11 mouse cellular contexts compared by ENCODE assay signal in the genomic region with DNA sequence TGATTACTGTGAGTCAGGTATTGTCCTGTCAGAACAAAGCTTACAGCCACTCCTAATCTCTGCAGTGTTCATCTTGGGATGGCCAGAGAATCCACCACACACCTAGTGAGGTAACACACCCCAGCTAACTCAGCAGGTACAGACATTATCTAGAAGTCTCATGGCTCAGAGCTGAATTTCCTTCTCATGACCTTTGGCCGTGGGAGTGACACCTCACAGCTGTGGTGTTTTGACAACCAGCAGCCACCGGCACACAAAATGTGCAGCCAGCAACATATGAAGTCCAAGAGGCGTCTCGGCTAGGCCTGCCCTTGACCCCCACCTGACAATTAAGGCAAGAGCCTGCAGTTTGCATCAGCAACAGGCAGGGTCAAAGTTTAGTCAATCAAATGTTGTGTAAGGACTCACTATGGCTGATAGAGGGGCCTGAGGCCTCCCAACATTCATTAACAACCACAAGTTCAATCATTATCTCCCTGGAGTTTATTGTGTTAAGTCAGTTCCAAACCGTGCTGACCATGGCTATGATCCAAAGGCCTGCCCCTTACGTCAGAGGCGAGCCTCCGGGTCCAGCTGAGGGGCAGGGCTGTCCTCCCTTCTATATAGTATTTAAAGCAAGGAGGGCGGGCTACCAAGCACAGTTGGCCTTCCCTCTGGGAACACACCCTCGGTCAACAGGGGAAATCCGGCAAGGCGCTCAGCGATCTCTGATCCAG. TPM values are rescaled to one million over a fixed set of nuclear protein-coding genes. Genes with fewer than 3 reads are reported as not detected.
DNase-seq lines count a peak whose midpoint lies in the region; ATAC-seq and TF ChIP-seq lines count a peak whose summit lies in the region.
"Had no signal": no experiment of that assay in that cellular context is flagged by ENCODE, and none has a peak within 500 bp of the region (broad histone marks: within the 10 kb centered on the region; RNA-seq: fewer than 3 reads in every experiment).

TSS of gene Pck1 (plus strand) at position 613 of the 716 bp plus-strand sequence.

- no peak for TF ChIP-seq EP300 in liver, embryonic 14.5 days (IDR thresholded peaks at IDR 0.05; ENCODE audit: low read depth)

- no peak within 1 kb of the TSS for H3K4me3 ChIP-seq in kidney, embryonic 14.5 days (ENCODE audit: low read length)
- no peak within 1 kb of the TSS for H3K4me3 ChIP-seq in liver, embryonic 14.5 days (ENCODE audit: insufficient read depth in 1 of 2, low read depth in 2 of 2, low read length in 2 of 2)
- H3K4me3 ChIP-seq in midbrain, postnatal 0 days (ENCODE audit: low read depth, low read length), result no peak within 1 kb of the TSS
- H3K4me3 ChIP-seq: neural tube, embryonic 15.5 days had no signal

- peak; percentile 64 for ATAC-seq in kidney, embryonic 14.5 days (ENCODE audit: low FRiP score, low TSS enrichment)
- peak; percentile 69 for ATAC-seq in liver, embryonic 14.5 days (ENCODE audit: insufficient read depth)
- no peak for ATAC-seq in midbrain, postnatal 0 days (ENCODE audit: low FRiP score)
- ATAC-seq in frontal cortex, adult (ENCODE audit: low TSS enrichment), result no peak
- ATAC-seq: inflammation-experienced regulatory T-cells, adult 6 months had no signal

- no peak for TF ChIP-seq CTCF in liver, embryonic 14.5 days (IDR thresholded peaks at IDR 0.05; ENCODE audit: low read depth)
- TF ChIP-seq CTCF in midbrain, postnatal 0 days (IDR thresholded peaks at IDR 0.05), result no peak

- H3K36me3 ChIP-seq in kidney, embryonic 14.5 days (ENCODE audit: control insufficient read depth, insufficient read depth, low read length), result no peaks in the 10 kb centered on the region
- H3K36me3 ChIP-seq in liver, embryonic 14.5 days (replicated peaks; ENCODE audit: control insufficient read depth, insufficient read depth, low read depth), result no peaks in the 10 kb centered on the region
- no peaks in the 10 kb centered on the region for H3K36me3 ChIP-seq in midbrain, postnatal 0 days (ENCODE audit: insufficient read depth, low read length)
- H3K36me3 ChIP-seq: neural tube, embryonic 15.5 days had no signal

- H3K9ac ChIP-seq in kidney, embryonic 14.5 days (ENCODE audit: low read depth, low read length), result no peak within 1 kb of the TSS
- H3K9ac ChIP-seq in liver, embryonic 14.5 days (replicated peaks), result no peak within 1 kb of the TSS
- H3K9ac ChIP-seq in midbrain, postnatal 0 days (replicated peaks; ENCODE audit: low read length, poor library complexity, severe bottlenecking), result no peak within 1 kb of the TSS
- H3K9ac ChIP-seq: neural tube, embryonic 15.5 days had no signal

- H3K4me2 ChIP-seq in kidney, embryonic 14.5 days (replicated peaks; ENCODE audit: low read depth, low read length), result no peak within 1 kb of the TSS
- H3K4me2 ChIP-seq in liver, embryonic 14.5 days (ENCODE audit: low read depth), result no peak within 1 kb of the TSS
- no peak within 1 kb of the TSS for H3K4me2 ChIP-seq in midbrain, postnatal 0 days (ENCODE audit: low read depth, low read length, poor library complexity, severe bottlenecking)
- H3K4me2 ChIP-seq: midbrain, embryonic 11.5 days; neural tube, embryonic 15.5 days had no signal

- no peak within 1 kb of the TSS for H3K27ac ChIP-seq in kidney, embryonic 14.5 days (ENCODE audit: low read depth, low read length)
- H3K27ac ChIP-seq in liver, embryonic 14.5 days, result no peak within 1 kb of the TSS
- H3K27ac ChIP-seq in midbrain, postnatal 0 days (ENCODE audit: low read depth, low read length), result no peak within 1 kb of the TSS
- H3K27ac ChIP-seq: neural tube, embryonic 15.5 days had no signal

- peaks cover 16% of the 10 kb centered on the region for H3K4me1 ChIP-seq in kidney, embryonic 14.5 days (ENCODE audit: control insufficient read depth, insufficient read depth, low read length)
- H3K4me1 ChIP-seq in liver, embryonic 14.5 days (replicated peaks; ENCODE audit: control insufficient read depth in 2 of 2, insufficient read depth in 2 of 2, low read length in 1 of 2), result peaks cover 0 to 2% of the 10 kb centered on the region in 2 experiments; a peak in 1 of 4 replicates
- no peaks in the 10 kb centered on the region for H3K4me1 ChIP-seq in midbrain, postnatal 0 days (ENCODE audit: insufficient read depth, low read length)
- H3K4me1 ChIP-seq: neural tube, embryonic 15.5 days had no signal

- no peaks in the 10 kb centered on the region for H3K9me3 ChIP-seq in kidney, embryonic 14.5 days (ENCODE audit: control insufficient read depth, low read length)
- no peaks in the 10 kb centered on the region for H3K9me3 ChIP-seq in liver, embryonic 14.5 days (ENCODE audit: control insufficient read depth, low read length)
- H3K9me3 ChIP-seq in midbrain, postnatal 0 days (ENCODE audit: low read length), result no peaks in the 10 kb centered on the region
- H3K9me3 ChIP-seq: neural tube, embryonic 15.5 days had no signal

- intact Hi-C loops in heart, postnatal 36 days (cut with DNase I), result no loop called here

- no peaks in the 10 kb centered on the region for H3K27me3 ChIP-seq in kidney, embryonic 14.5 days (ENCODE audit: control insufficient read depth, insufficient read depth, low read length)
- H3K27me3 ChIP-seq in liver, embryonic 14.5 days (ENCODE audit: control insufficient read depth, insufficient read depth, low read length), result no peaks in the 10 kb centered on the region
- H3K27me3 ChIP-seq in midbrain, postnatal 0 days (ENCODE audit: insufficient read depth, low read length), result no peaks in the 10 kb centered on the region
- H3K27me3 ChIP-seq: neural tube, embryonic 15.5 days had no signal

- WGBS in kidney, embryonic 14.5 days, result 44% methylated on average over 13 of the region's 13 CpGs
- WGBS in liver, embryonic 14.5 days (ENCODE audit: insufficient replicate concordance), result 69% methylated on average over 13 of the region's 13 CpGs
- WGBS in midbrain, postnatal 0 days, result 88% methylated on average over 13 of the region's 13 CpGs

- peak in 1 of 2 experiments; percentile 22 for DNase-seq in heart, adult 18-20 months
- no peak for DNase-seq in heart, postnatal 36 days
- DNase-seq in adrenal gland, postnatal 25 days, result peak; percentile 32
- no peak for DNase-seq in liver, embryonic 14.5 days (ENCODE audit: low read depth in 3 of 3, low spot score in 3 of 3)
- DNase-seq in midbrain, postnatal 0 days (ENCODE audit: low spot score), result no peak
- no peak for DNase-seq in layer of hippocampus, adult 18-20 months (ENCODE audit: low spot score in 2 of 2)

RNA-seq across cellular contexts. Expression of gene Pck1, which starts in this region (rescaled TPM):
- total RNA-seq in heart, adult 18-20 months (2021), result 100 to 1,000 TPM in 1 of 2 experiments, 10 to 100 TPM in 1; 12.3 to 112 TPM
- 10 to 100 TPM in 1 of 2 experiments, 1 to 10 TPM in 1; 3.3 to 26.2 TPM for total RNA-seq in heart, postnatal 36 days (2021)
- 420 and 690 TPM in 2 replicates for total RNA-seq in adrenal gland, postnatal 25 days (2021)
- 0.60 and 3.0 TPM in 2 replicates for polyA plus RNA-seq in kidney, embryonic 14.5 days (2014; fragmentation: Nextera tagmentation; extraction: Ambion mirVana)
- polyA plus RNA-seq in liver, embryonic 14.5 days (2012; rRNA removed), result 0.15 and 0.16 TPM in 2 replicates
- polyA plus RNA-seq in liver, embryonic 14.5 days (2014; fragmentation: Nextera tagmentation; extraction: Ambion mirVana), result 0.13 and 0.18 TPM in 2 replicates
- total RNA-seq in midbrain, postnatal 0 days (2014; rRNA removed), result not detected in 2 replicates
- polyA plus RNA-seq in midbrain, postnatal 0 days (2015; fragmentation: Nextera tagmentation; extraction: Ambion mirVana), result 0.07 TPM in 1 of 2 replicates, not detected in the other
- total RNA-seq in layer of hippocampus, adult 18-20 months (2021), result not detected
- polyA plus RNA-seq: inflammation-experienced regulatory T-cells, adult 6 months; midbrain, embryonic 11.5 days; neural tube, embryonic 15.5 days had no signal

Comparison
In these comparisons a context has a peak if more than half of its experiments do, and no peak if none do; other contexts are left out.
1. Peak in ATAC-seq in liver, embryonic 14.5 days; RNA of the gene not detected or under 1 TPM.